Mouse (Mus musculus) forebrain, embryonic 11.5 days (tissue): ENCODE measurements at regions not wholly inside any gene's neighbourhood (a gene's known extent, or its start where the extent isn't known, plus 50 kb on each side); places are given as distances from the start of the nearest gene placed in this dataset.
"Not testable (repeated sequence)": the region's sequence is repeated elsewhere in the genome, so short reads cannot be mapped to it uniquely, and the experiment has no call there.

Experiments used
- ATAC-seq: fragments of 200-750 bp; cut with Nextera tagmentation; replicated peaks from 2 replicates; pipeline ENCODE4 v1.8.0; 2017; ENCODE audit warnings: moderate TSS enrichment; ENCODE audit not compliant: low FRiP score
- DNase-seq: peaks from one replicate; pipeline ENCODE4 v3.0.0-alpha.2; 2017; ENCODE audit warnings: low spot score
- H3K27ac ChIP-seq: fragments of 300-500 bp; sonication (generic); 2 replicates; pipeline ENCODE4 v1.5.1; 2014; ENCODE audit warnings: low read depth, low read length
- H3K27me3 ChIP-seq: fragments of 300-500 bp; sonication (generic); 2 replicates; pipeline ENCODE4 v1.6.1; 2014; ENCODE audit warnings: mild to moderate bottlenecking, low read length, mixed read lengths; ENCODE audit not compliant: control insufficient read depth, insufficient read depth
- H3K36me3 ChIP-seq: fragments of 300-500 bp; sonication (generic); 2 replicates; pipeline ENCODE4 v1.6.1; 2014; ENCODE audit warnings: mild to moderate bottlenecking, low read length, moderate library complexity, mixed read lengths; ENCODE audit not compliant: control insufficient read depth, insufficient read depth
- H3K4me1 ChIP-seq: fragments of 300-500 bp; sonication (generic); replicated peaks from 2 replicates; pipeline ENCODE4 v1.6.1; 2014; ENCODE audit warnings: low read length, mixed read lengths; ENCODE audit not compliant: control insufficient read depth, insufficient read depth
- H3K4me2 ChIP-seq: fragments of 300-500 bp; sonication (generic); 2 replicates; pipeline ENCODE4 v1.6.1; 2014; ENCODE audit warnings: low read depth, mild to moderate bottlenecking, low read length, moderate library complexity, mixed read lengths; ENCODE audit not compliant: severe bottlenecking
- H3K4me3 ChIP-seq: fragments of 300-500 bp; sonication (generic); 2 replicates; pipeline ENCODE4 v1.5.1; 2014; ENCODE audit warnings: low read depth, low read length
- H3K9ac ChIP-seq: fragments of 300-500 bp; sonication (generic); 2 replicates; pipeline ENCODE4 v1.6.1; 2014; ENCODE audit warnings: low read length
- H3K9me3 ChIP-seq: fragments of 300-500 bp; sonication (generic); 2 replicates; pipeline ENCODE4 v1.6.1; 2016; ENCODE audit warnings: low read length, mixed read lengths; ENCODE audit not compliant: control insufficient read depth
- WGBS: fragments of 180-500 bp; shearing (Covaris S2); extraction: QIAGEN DNeasy Blood & Tissue Kit; methylation state at CpG from one replicate; pipeline ENCODE4 v1.1.7; 2014; 5-methylcytosine and 5-hydroxymethylcytosine counted together

DNA sequence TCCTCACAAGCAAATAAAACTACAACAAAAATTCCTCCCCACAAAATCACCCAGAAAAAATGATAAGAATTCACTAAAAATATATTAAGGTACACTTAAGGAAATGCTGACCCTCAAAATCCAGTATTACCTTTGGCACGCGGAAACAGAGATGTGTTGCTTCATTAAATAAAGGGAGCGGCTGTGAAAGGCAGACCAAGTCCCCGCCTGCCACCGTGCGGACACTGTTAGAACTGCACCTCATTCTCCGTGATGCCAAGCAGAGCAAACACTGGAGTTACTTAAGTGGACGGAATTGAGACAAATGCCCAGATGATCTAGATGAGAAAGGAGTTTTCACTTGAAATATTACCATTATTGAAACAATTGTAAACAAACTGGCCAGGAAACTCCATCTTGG, 1839.1 kb downstream of the 9330182O14Rik start:
- no peaks in the 10 kb centered on the region for H3K9me3 ChIP-seq
- DNase-seq (peak; percentile 92), ATAC-seq (peak; percentile 88)
- no peaks in the 10 kb centered on the region for H3K4me1 ChIP-seq
- no peaks in the 10 kb centered on the region for H3K36me3 ChIP-seq
- H3K27me3 ChIP-seq = no peaks in the 10 kb centered on the region
- H3K4me3 ChIP-seq = no peak overlapping the region
- H3K9ac ChIP-seq = no peak overlapping the region
- WGBS = 5% methylated on average over 8 of the region's 8 CpGs
- no peak overlapping the region for H3K4me2 ChIP-seq
- H3K27ac ChIP-seq = no peak overlapping the region

DNA sequence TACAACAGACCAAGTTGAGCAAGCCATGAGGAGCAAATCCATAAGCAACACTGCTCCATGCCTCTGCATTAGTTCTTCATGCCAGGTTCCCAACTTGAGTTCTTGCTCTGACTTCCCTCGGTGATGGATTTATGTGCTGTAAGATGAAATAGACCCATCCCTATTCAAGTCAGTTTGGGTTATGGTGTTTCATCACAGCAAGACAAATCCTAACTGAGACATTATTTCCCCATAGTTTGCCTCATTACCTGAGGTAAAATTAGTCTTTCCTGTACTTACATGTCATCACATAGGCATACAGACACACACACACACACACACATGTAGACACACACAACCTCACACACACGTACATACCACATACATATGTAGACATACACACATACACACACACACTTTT, 1843.0 kb downstream of the 9330182O14Rik start:
- Histone ChIP-seq H3K4me1 (no peaks in the 10 kb centered on the region), H3K9ac (no peak overlapping the region), H3K4me2 (no peak overlapping the region), H3K36me3 (no peaks in the 10 kb centered on the region), H3K27ac (no peak overlapping the region), H3K9me3 (no peaks in the 10 kb centered on the region), H3K27me3 (no peaks in the 10 kb centered on the region), H3K4me3 (no peak overlapping the region)
- DNase-seq (no peak), ATAC-seq (no peak)
- WGBS = 89% methylated on average over 2 of the region's 2 CpGs

DNA sequence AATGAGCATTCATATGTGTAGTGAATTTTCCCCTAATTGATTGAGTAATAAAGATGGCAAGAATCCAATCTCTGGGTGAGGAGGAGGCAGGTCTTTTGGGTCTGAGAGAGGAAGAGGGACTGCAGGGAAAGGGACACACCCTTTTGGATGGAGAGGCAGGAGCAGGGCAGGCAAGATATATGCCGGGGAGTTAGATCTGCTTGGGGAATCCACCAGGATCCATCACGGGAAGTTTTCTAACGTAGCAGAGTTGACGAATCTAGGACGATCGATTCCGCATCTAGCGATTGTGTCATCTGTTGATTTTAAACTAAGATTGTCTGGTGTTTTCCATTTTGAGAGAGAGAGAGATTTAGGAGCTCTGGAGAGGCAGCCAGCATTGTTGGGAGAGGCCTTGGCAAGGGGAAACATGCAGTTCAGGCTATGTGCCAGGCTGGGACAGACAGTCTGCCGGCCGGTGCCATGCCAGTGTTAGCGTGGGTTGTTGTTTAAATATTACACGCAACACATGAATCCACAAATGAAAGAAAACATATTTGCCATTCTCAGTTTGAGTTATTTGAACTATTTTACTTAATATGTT, 1843.6 kb downstream of the 9330182O14Rik start:
- H3K27ac ChIP-seq = no peak overlapping the region
- no peak for ATAC-seq
- H3K27me3 ChIP-seq = no peaks in the 10 kb centered on the region
- H3K4me1 ChIP-seq = no peaks in the 10 kb centered on the region
- no peak for DNase-seq
- no peak overlapping the region for H3K9ac ChIP-seq
- WGBS = 93% methylated on average over 12 of the region's 12 CpGs
- no peak overlapping the region for H3K4me3 ChIP-seq
- no peaks in the 10 kb centered on the region for H3K36me3 ChIP-seq
- H3K9me3 ChIP-seq = no peaks in the 10 kb centered on the region
- no peak overlapping the region for H3K4me2 ChIP-seq

DNA sequence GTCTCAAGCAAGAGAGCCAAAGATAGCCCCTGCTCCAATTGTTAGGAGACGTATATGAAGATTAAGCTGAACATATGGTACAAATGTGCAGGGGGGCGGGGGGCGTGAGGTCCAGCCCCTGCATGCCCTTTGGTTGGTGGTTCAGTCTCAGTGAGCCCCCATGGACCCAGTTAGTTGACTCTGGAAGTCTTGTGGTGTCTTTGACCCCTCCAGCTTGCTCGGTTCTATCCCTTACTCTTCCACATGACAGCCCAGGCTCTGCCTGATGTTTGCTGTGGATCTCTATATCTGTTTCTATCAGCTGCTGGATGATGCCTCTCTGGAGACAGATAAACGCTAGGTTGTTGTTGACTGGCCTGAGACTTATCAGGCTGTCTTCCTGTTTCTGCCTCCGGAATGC, 1849.1 kb downstream of the 9330182O14Rik start:
- Histone ChIP-seq H3K4me1 (no peaks in the 10 kb centered on the region), H3K36me3 (no peaks in the 10 kb centered on the region), H3K4me3 (no peak overlapping the region), H3K4me2 (no peak overlapping the region), H3K9ac (no peak overlapping the region), H3K27me3 (no peaks in the 10 kb centered on the region), H3K9me3 (no peaks in the 10 kb centered on the region), H3K27ac (no peak overlapping the region)
- WGBS = 89% methylated on average over 6 of the region's 6 CpGs
- DNase-seq (no peak), ATAC-seq (no peak)

DNA sequence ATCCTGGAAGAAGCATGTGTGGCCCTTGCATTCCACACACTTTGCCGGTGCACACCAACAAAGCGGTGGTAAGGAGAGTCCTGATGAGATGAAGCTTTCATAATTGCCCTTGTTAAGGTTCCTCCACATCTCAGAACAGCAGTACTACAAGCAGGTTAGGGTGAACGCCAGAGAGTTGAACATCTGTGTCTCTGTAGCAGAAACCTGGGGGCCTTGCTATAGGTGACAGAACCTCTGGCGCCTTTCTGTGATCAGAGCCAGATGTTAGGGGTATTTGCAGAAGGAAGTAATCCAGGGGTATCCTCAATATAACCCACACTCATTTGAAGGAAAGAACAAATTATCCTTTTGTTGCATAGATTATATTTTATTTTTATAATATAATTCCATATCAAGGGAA, 1850.1 kb downstream of the 9330182O14Rik start:
- no peaks in the 10 kb centered on the region for H3K9me3 ChIP-seq
- H3K9ac ChIP-seq = no peak overlapping the region
- H3K4me2 ChIP-seq = no peak overlapping the region
- WGBS = 86% methylated on average over 4 of the region's 4 CpGs
- no peak for DNase-seq
- H3K4me1 ChIP-seq = no peaks in the 10 kb centered on the region
- H3K36me3 ChIP-seq = no peaks in the 10 kb centered on the region
- H3K27ac ChIP-seq = no peak overlapping the region
- ATAC-seq = no peak
- H3K4me3 ChIP-seq = no peak overlapping the region
- no peaks in the 10 kb centered on the region for H3K27me3 ChIP-seq

DNA sequence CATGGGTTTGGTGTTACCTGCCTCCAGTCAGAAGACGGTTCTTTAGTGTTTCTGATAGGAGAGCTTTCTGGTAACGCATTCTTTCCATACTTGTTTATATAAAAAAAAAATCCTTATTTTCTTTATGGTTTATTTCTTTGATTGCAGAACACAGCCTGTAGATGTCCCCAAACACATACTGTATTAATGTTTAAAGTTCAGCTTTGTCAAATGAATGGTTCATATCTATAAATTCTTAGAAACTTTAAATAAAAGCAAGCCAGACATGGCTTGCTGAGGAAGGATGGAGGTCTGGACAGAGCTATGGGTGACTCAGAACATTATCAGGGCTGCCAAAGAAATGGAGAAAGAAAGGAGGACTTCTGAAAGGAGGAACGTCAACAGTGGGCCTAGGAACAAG, 1852.1 kb downstream of the 9330182O14Rik start:
- Histone ChIP-seq H3K4me3 (no peak overlapping the region), H3K27me3 (no peaks in the 10 kb centered on the region), H3K9me3 (no peaks in the 10 kb centered on the region), H3K4me1 (no peaks in the 10 kb centered on the region), H3K36me3 (no peaks in the 10 kb centered on the region), H3K9ac (no peak overlapping the region), H3K27ac (no peak overlapping the region), H3K4me2 (no peak overlapping the region)
- DNase-seq = no peak
- 87% methylated on average over 3 of the region's 3 CpGs for WGBS
- no peak for ATAC-seq

DNA sequence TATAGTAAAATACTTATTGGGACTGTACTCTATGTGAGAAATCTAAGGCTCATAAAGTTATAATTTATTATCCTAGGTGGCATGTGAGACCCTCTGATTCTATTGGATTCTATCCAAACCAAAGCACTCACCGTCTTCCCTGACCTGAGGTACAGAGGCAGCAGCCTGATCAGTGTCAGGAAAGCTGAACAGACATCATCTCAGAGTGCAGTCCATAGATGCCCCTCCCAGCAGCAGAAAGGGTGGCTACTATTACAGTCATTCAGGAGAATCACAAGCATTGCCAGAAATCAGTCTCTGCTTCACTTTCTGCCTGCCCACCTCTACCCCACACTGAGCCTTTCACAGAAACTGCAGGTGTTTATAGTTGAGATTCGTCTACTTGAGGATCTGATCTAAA, 1854.9 kb downstream of the 9330182O14Rik start:
- ATAC-seq (no peak), DNase-seq (no peak)
- Histone ChIP-seq H3K4me2 (no peak overlapping the region), H3K4me1 (no peaks in the 10 kb centered on the region), H3K9ac (no peak overlapping the region), H3K9me3 (no peaks in the 10 kb centered on the region), H3K27me3 (no peaks in the 10 kb centered on the region), H3K36me3 (no peaks in the 10 kb centered on the region), H3K27ac (no peak overlapping the region), H3K4me3 (no peak overlapping the region)
- 69% methylated on average over 2 of the region's 2 CpGs for WGBS

DNA sequence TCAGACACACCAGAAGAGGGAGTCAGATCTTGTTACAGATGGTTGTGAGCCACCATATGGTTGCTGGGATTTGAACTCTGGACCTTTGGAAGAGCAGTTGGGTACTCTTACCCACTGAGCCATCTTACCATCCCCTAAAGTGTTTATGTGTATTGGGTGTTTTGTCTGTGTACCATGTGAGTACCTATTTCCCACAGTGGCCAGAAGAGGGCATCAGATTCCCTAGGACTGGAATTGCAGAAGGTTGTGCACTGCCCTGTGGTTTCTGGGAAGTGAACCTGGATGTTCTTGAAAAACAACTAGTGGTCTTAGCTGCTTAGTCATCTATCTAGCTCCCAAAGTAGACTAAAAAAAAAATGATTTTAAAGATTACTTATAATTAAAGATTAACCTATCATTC, 1857.7 kb downstream of the 9330182O14Rik start:
- H3K27ac ChIP-seq = no peak overlapping the region
- no peaks in the 10 kb centered on the region for H3K36me3 ChIP-seq
- no peak overlapping the region for H3K9ac ChIP-seq
- no peaks in the 10 kb centered on the region for H3K4me1 ChIP-seq
- H3K4me3 ChIP-seq = no peak overlapping the region
- H3K9me3 ChIP-seq = no peaks in the 10 kb centered on the region
- H3K27me3 ChIP-seq = no peaks in the 10 kb centered on the region
- DNase-seq = no peak
- no peak for ATAC-seq
- H3K4me2 ChIP-seq = no peak overlapping the region

DNA sequence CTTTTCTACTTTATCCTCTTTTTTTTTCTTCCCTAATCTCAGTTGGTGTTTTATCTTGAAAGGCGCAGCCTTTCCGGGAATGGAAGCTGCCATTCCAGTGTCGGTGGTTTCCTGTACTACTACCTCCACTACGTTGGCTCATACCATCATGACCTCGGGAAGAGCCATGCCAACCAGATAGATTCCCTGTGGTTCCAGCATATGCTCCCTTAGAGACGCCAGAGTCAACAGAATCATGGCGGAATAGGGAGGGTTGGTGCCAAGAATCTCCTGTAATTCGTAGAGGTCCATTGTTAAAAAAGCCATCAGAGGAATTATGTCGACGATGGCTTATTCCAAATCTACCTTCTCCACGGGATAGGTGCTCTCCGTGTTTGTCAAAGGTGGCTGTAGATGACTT, 1898.1 kb downstream of the 9330182O14Rik start:
- not testable (repeated sequence) for ATAC-seq, H3K4me2 ChIP-seq, H3K27me3 ChIP-seq, H3K9me3 ChIP-seq, H3K9ac ChIP-seq, H3K36me3 ChIP-seq, H3K4me1 ChIP-seq, DNase-seq, H3K27ac ChIP-seq, H3K4me3 ChIP-seq
- WGBS = 90% methylated on average over 12 of the region's 12 CpGs
